Comparison of ENCODE assay signal across 10 mouse cellular contexts in the genomic region with DNA sequence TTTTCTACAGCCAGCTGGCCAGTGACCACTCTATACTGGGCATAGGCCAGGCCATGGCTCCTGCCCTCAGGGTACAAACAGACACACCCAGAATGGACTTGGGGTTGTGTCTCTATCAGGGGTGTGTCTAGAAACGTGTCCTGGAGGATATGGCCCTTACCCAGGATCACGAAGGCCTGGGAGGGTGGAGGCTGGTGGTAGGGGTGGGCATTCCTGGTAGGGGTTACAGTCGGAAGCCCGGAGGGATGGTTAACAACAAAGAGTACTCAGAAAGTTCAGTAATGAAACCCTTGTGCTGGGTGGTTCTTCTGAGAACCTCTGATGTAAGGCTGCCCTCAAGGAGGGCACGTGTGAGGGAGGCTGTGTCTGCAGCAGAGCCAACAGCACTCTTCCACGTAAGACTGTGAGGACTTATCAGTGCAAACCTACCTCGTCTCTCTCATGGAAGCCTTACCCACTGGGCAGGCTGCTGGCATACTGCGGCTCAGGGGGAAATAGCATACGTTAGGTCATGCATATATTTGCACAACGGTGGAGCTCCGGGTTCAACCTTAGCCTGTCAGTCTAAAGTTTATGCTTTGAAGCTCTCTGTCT. TPM values are rescaled to one million over a fixed set of nuclear protein-coding genes. Genes with fewer than 3 reads are reported as not detected.
DNase-seq lines count a peak whose midpoint lies in the region; ATAC-seq and TF ChIP-seq lines count a peak whose summit lies in the region.
"Had no signal": no experiment of that assay in that cellular context is flagged by ENCODE, and none has a peak within 500 bp of the region (broad histone marks: within the 10 kb centered on the region; RNA-seq: fewer than 3 reads in every experiment).

No protein-coding gene starts in this region.

- no peak overlapping the region for H3K9ac ChIP-seq in heart, embryonic 12.5 days
- H3K9ac ChIP-seq in intestine, postnatal 0 days (ENCODE audit: low read depth, low read length), result no peak overlapping the region
- H3K9ac ChIP-seq in stomach, embryonic 14.5 days (replicated peaks; ENCODE audit: low read depth, low read length), result no peak overlapping the region

- H3K9me3 ChIP-seq in heart, embryonic 12.5 days (replicated peaks), result no peaks in the 10 kb centered on the region
- no peaks in the 10 kb centered on the region for H3K9me3 ChIP-seq in intestine, postnatal 0 days (ENCODE audit: control insufficient read depth)
- H3K9me3 ChIP-seq in stomach, embryonic 14.5 days (ENCODE audit: control insufficient read depth, low read depth, low read length), result no peaks in the 10 kb centered on the region

- peaks cover 59% of the 10 kb centered on the region for H3K4me1 ChIP-seq in heart, embryonic 12.5 days (replicated peaks)
- peaks cover 17% of the 10 kb centered on the region; the same call in 1 of the 2 replicates for H3K4me1 ChIP-seq in lung, adult 2 months (ENCODE audit: control insufficient read depth, insufficient read depth, low read length)
- peaks cover 13% of the 10 kb centered on the region; the same call in 1 of the 2 replicates for H3K4me1 ChIP-seq in intestine, postnatal 0 days (replicated peaks; ENCODE audit: control insufficient read depth, insufficient read depth, low read length)
- peaks cover 40% of the 10 kb centered on the region for H3K4me1 ChIP-seq in stomach, embryonic 14.5 days (ENCODE audit: control insufficient read depth, insufficient read depth, low read length)

- no peak for TF ChIP-seq CTCF in lung, adult 2 months (IDR thresholded peaks at IDR 0.05; ENCODE audit: insufficient read depth, low read length)
- no peak for TF ChIP-seq CTCF in intestine, postnatal 0 days (IDR thresholded peaks at IDR 0.05; ENCODE audit: low read depth)

- WGBS in heart, embryonic 12.5 days, result 65% methylated on average over 11 of the region's 11 CpGs
- WGBS in lung, adult 2 months, result 51% methylated on average over 11 of the region's 11 CpGs
- 38% methylated on average over 11 of the region's 11 CpGs for WGBS in intestine, postnatal 0 days
- WGBS in stomach, embryonic 14.5 days, result 59% methylated on average over 11 of the region's 11 CpGs

- H3K36me3 ChIP-seq in heart, embryonic 12.5 days, result no peaks in the 10 kb centered on the region
- no peaks in the 10 kb centered on the region; the same call in 1 of the 2 replicates for H3K36me3 ChIP-seq in intestine, postnatal 0 days (ENCODE audit: control insufficient read depth, insufficient read depth)
- no peaks in the 10 kb centered on the region; the same call in 1 of the 2 replicates for H3K36me3 ChIP-seq in stomach, embryonic 14.5 days (ENCODE audit: control insufficient read depth, insufficient read depth, low read length)

- no peak for ATAC-seq in heart, embryonic 12.5 days (ENCODE audit: insufficient number of reproducible peaks, low FRiP score)
- ATAC-seq in intestine, postnatal 0 days, result peak; percentile 30
- no peak for ATAC-seq in stomach, embryonic 14.5 days (ENCODE audit: insufficient number of reproducible peaks, insufficient read depth, low FRiP score, low read depth)

- no peak overlapping the region for H3K4me2 ChIP-seq in heart, embryonic 12.5 days
- H3K4me2 ChIP-seq in intestine, postnatal 0 days (replicated peaks; ENCODE audit: low read depth), result no peak overlapping the region
- H3K4me2 ChIP-seq in stomach, embryonic 14.5 days (replicated peaks; ENCODE audit: low read depth, low read length), result no peak overlapping the region

- TF ChIP-seq POLR2A in lung, adult 2 months (IDR thresholded peaks at IDR 0.05; ENCODE audit: borderline replicate concordance, extremely low read depth, low read depth, low read length), result peak; percentile 35; the same call in 1 of the 2 replicates

- peaks cover 5% of the 10 kb centered on the region; the same call in 1 of the 2 replicates for H3K27me3 ChIP-seq in heart, embryonic 12.5 days (replicated peaks)
- no peaks in the 10 kb centered on the region for H3K27me3 ChIP-seq in intestine, postnatal 0 days (replicated peaks; ENCODE audit: control insufficient read depth, insufficient read depth, low read length)
- no peaks in the 10 kb centered on the region for H3K27me3 ChIP-seq in stomach, embryonic 14.5 days (ENCODE audit: control insufficient read depth, insufficient read depth, low read length)

- 0 out of 2 replicates have a peak overlapping the region, but pooled peaks have one; percentile 43 for H3K27ac ChIP-seq in heart, embryonic 12.5 days (ENCODE audit: poor library complexity, severe bottlenecking)
- H3K27ac ChIP-seq in intestine, postnatal 0 days (ENCODE audit: low read depth, low read length), result peak overlapping the region; percentile 100
- peak overlapping the region; percentile 94 for H3K27ac ChIP-seq in stomach, embryonic 14.5 days (ENCODE audit: low read length)

- H3K4me3 ChIP-seq in heart, embryonic 12.5 days, result no peak overlapping the region
- H3K4me3 ChIP-seq in lung, adult 2 months (replicated peaks; ENCODE audit: extremely low read depth, low read depth, low read length), result no peak overlapping the region
- H3K4me3 ChIP-seq in intestine, postnatal 0 days (ENCODE audit: low read depth, low read length), result no peak overlapping the region
- no peak overlapping the region for H3K4me3 ChIP-seq in stomach, embryonic 14.5 days (ENCODE audit: low read depth, low read length)
- H3K4me3 ChIP-seq: erythroblast, embryonic 14.5 days had no signal

- DNase-seq in heart, adult 11 months, result no peak
- DNase-seq in lung, adult 2 months, result no peak
- no peak for DNase-seq in lung, postnatal 25 days (ENCODE audit: low spot score)
- DNase-seq in urinary bladder, postnatal 36 days (ENCODE audit: low spot score in 2 of 2), result no peak
- no peak for DNase-seq in left cerebral cortex, adult 8-10 months (ENCODE audit: low spot score in 2 of 2)
- DNase-seq: cerebellum, adult 9-11 months had no signal

RNA-seq across cellular contexts. Expression of gene Src, which starts 3.9 kb away (rescaled TPM):
- 10.9 and 13.4 TPM in 2 replicates for polyA plus RNA-seq in heart, embryonic 12.5 days (2016; fragmentation: Nextera tagmentation; extraction: Ambion mirVana)
- 59.8 and 62.3 TPM in 2 replicates for polyA plus RNA-seq in lung, adult 2 months (2012; rRNA removed)
- polyA plus RNA-seq in intestine, postnatal 0 days (2015; fragmentation: Nextera tagmentation; extraction: Ambion mirVana), result 23.9 and 25.1 TPM in 2 replicates
- 17.1 and 17.2 TPM in 2 replicates for polyA plus RNA-seq in stomach, embryonic 14.5 days (2014; fragmentation: Nextera tagmentation; extraction: Ambion mirVana)
- total RNA-seq in left cerebral cortex, adult 8-10 months (2022), result 100 to 1,000 TPM; 107 to 122 (median 115) TPM

RNA-seq across cellular contexts. Expression of gene Manbal, which starts 54.8 kb away (rescaled TPM):
- polyA plus RNA-seq in heart, embryonic 12.5 days (2016; fragmentation: Nextera tagmentation; extraction: Ambion mirVana), result 53.5 and 56.4 TPM in 2 replicates
- polyA plus RNA-seq in lung, adult 2 months (2012; rRNA removed), result 85.5 and 108 TPM in 2 replicates
- 60.9 and 66.5 TPM in 2 replicates for polyA plus RNA-seq in intestine, postnatal 0 days (2015; fragmentation: Nextera tagmentation; extraction: Ambion mirVana)
- 47.3 and 49.2 TPM in 2 replicates for polyA plus RNA-seq in stomach, embryonic 14.5 days (2014; fragmentation: Nextera tagmentation; extraction: Ambion mirVana)
- 10 to 100 TPM; 60.3 to 66.1 (median 63.8) TPM for total RNA-seq in left cerebral cortex, adult 8-10 months (2022)

Comparison
In these comparisons a context has a peak if more than half of its experiments do, and no peak if none do; other contexts are left out.
1. H3K27ac ChIP-seq: peak in every context shown above with its lines; median percentile 100 in intestine, postnatal 0 days; 94 in stomach, embryonic 14.5 days; 43 in heart, embryonic 12.5 days.